Mouse (Mus musculus) stomach, embryonic 14.5 days (tissue): ENCODE measurements around the gene Fgfbp3. TPM values are rescaled to one million over a fixed set of nuclear protein-coding genes. Genes with fewer than 3 reads are reported as not detected.

Source experiments
- ATAC-seq: fragments of 200-750 bp; cut with Nextera tagmentation; 2 replicates; pipeline ENCODE4 v1.8.0; 2017; ENCODE audit warnings: low read depth, moderate TSS enrichment; ENCODE audit not compliant: insufficient number of reproducible peaks, insufficient read depth, low FRiP score
- H3K27ac ChIP-seq: fragments of 300-500 bp; sonication (generic); 2 replicates; pipeline ENCODE4 v1.5.1; 2014; ENCODE audit warnings: mild to moderate bottlenecking, low read length, moderate library complexity, mixed read lengths
- H3K27me3 ChIP-seq: fragments of 300-500 bp; sonication (generic); 2 replicates; pipeline ENCODE4 v1.6.1; 2014; ENCODE audit warnings: low read length, control low read depth, mixed read lengths; ENCODE audit not compliant: control insufficient read depth, insufficient read depth
- H3K36me3 ChIP-seq: fragments of 300-500 bp; sonication (generic); 2 replicates; pipeline ENCODE4 v1.6.1; 2014; ENCODE audit warnings: mild to moderate bottlenecking, control low read depth, low read length, moderate library complexity, mixed read lengths; ENCODE audit not compliant: control insufficient read depth, insufficient read depth
- H3K4me1 ChIP-seq: fragments of 300-500 bp; sonication (generic); 2 replicates; pipeline ENCODE4 v1.6.1; 2014; ENCODE audit warnings: low read length, control low read depth, mixed read lengths; ENCODE audit not compliant: control insufficient read depth, insufficient read depth
- H3K4me2 ChIP-seq: fragments of 300-500 bp; sonication (generic); replicated peaks from 2 replicates; pipeline ENCODE4 v1.6.1; 2014; ENCODE audit warnings: low read depth, low read length, control low read depth
- H3K4me3 ChIP-seq: fragments of 300-500 bp; sonication (generic); 2 replicates; pipeline ENCODE4 v1.5.1; 2014; ENCODE audit warnings: low read depth, low read length, control low read depth
- H3K9ac ChIP-seq: fragments of 300-500 bp; sonication (generic); replicated peaks from 2 replicates; pipeline ENCODE4 v1.6.1; 2014; ENCODE audit warnings: low read depth, mild to moderate bottlenecking, control low read depth, low read length, moderate library complexity, mixed read lengths
- H3K9me3 ChIP-seq: fragments of 300-500 bp; sonication (generic); 2 replicates; pipeline ENCODE4 v1.6.1; 2016; ENCODE audit warnings: low read depth, low read length, control low read depth; ENCODE audit not compliant: control insufficient read depth
- WGBS: fragments of 180-500 bp; shearing (Covaris S2); extraction: QIAGEN DNeasy Blood & Tissue Kit; methylation state at CpG from one replicate; pipeline ENCODE4 v1.1.7; 2014; 5-methylcytosine and 5-hydroxymethylcytosine counted together
- polyA plus RNA-seq: library from polyadenylated mRNA; unstranded; fragments of >200 nt; fragmentation: Nextera tagmentation; extraction: Ambion mirVana; gene quantifications from 2 replicates; pipeline ENCODE4 v1.2.1, GENCODE M21; 2014

Fgfbp3 gene
- polyA plus RNA-seq, 1 experiment from 2014 or later: 3.5 TPM

GRCm38 (mm10) chr19:36932097-36932496 is 12.7 kb upstream of the Fgfbp3 start:
- peaks cover 5% of the 10 kb centered on the region; the same call in 1 of the 2 replicates for H3K4me1 ChIP-seq
- no peak overlapping the region for H3K9ac ChIP-seq
- H3K9me3 ChIP-seq: no peaks in the 10 kb centered on the region
- no peak overlapping the region for H3K4me3 ChIP-seq
- no peaks in the 10 kb centered on the region for H3K27me3 ChIP-seq
- no peaks in the 10 kb centered on the region for H3K36me3 ChIP-seq
- no peak for ATAC-seq
- H3K27ac ChIP-seq: no peak overlapping the region
- no peak overlapping the region for H3K4me2 ChIP-seq

GRCm38 (mm10) chr19:36929816-36930215 is 10.4 kb upstream of the Fgfbp3 start:
- peaks cover 7% of the 10 kb centered on the region; the same call in 1 of the 2 replicates for H3K4me1 ChIP-seq
- no peak overlapping the region for H3K4me3 ChIP-seq
- no peak overlapping the region for H3K4me2 ChIP-seq
- H3K9me3 ChIP-seq: no peaks in the 10 kb centered on the region
- no peak for ATAC-seq
- no peaks in the 10 kb centered on the region for H3K36me3 ChIP-seq
- H3K9ac ChIP-seq: no peak overlapping the region
- no peak overlapping the region for H3K27ac ChIP-seq
- H3K27me3 ChIP-seq: no peaks in the 10 kb centered on the region

- Histone ChIP-seq H3K36me3 (no peaks in the 10 kb centered on the region), H3K27ac (no peak overlapping the region), H3K9ac (no peak overlapping the region), H3K27me3 (no peaks in the 10 kb centered on the region), H3K4me1 (peaks cover 7% of the 10 kb centered on the region; the same call in 1 of the 2 replicates), H3K4me2 (peak overlapping the region; percentile 61; the same call in 1 of the 2 replicates), H3K4me3 (no peak overlapping the region; the same call in 1 of the 2 replicates), H3K9me3 (no peaks in the 10 kb centered on the region)
- WGBS: 76% methylated on average over 6 of the region's 6 CpGs
- no peak for ATAC-seq
Observed at GRCm38 (mm10) chr19:36927800-36928361, 8.5 kb upstream of the Fgfbp3 start.

GRCm38 (mm10) chr19:36926553-36927236 is 7.3 kb upstream of the Fgfbp3 start:
- ATAC-seq: no peak
- under 1% methylated on average over 26 of the region's 26 CpGs for WGBS
- H3K27me3 ChIP-seq: no peaks in the 10 kb centered on the region
- H3K4me2 ChIP-seq: peak overlapping the region; percentile 61
- peak overlapping the region; percentile 87 for H3K4me3 ChIP-seq
- H3K27ac ChIP-seq: peak overlapping the region; percentile 93
- H3K4me1 ChIP-seq: peaks cover 7% of the 10 kb centered on the region; the same call in 1 of the 2 replicates
- H3K36me3 ChIP-seq: no peaks in the 10 kb centered on the region
- peak overlapping the region; percentile 88 for H3K9ac ChIP-seq
- no peaks in the 10 kb centered on the region for H3K9me3 ChIP-seq

GRCm38 (mm10) chr19:36925671-36926552 is 6.5 kb upstream of the Fgfbp3 start, which contains the start of gene Btaf1:
Btaf1 (plus strand) TSS chr19:36926079.
- Histone ChIP-seq H3K9ac (peak within 1 kb of the TSS; percentile 88), H3K9me3 (no peaks in the 10 kb centered on the region), H3K27ac (peak within 1 kb of the TSS; percentile 93), H3K27me3 (no peaks in the 10 kb centered on the region), H3K4me1 (peaks cover 7% of the 10 kb centered on the region; the same call in 1 of the 2 replicates), H3K4me2 (peak within 1 kb of the TSS; percentile 70), H3K4me3 (peak within 1 kb of the TSS; percentile 87), H3K36me3 (no peaks in the 10 kb centered on the region)
- peak; percentile 95 for ATAC-seq
- WGBS: under 1% methylated on average over 98 of the region's 98 CpGs

- Histone ChIP-seq H3K9me3 (no peaks in the 10 kb centered on the region), H3K4me2 (no peak overlapping the region), H3K9ac (no peak overlapping the region), H3K36me3 (no peaks in the 10 kb centered on the region), H3K27ac (no peak overlapping the region), H3K4me1 (peaks cover 7% of the 10 kb centered on the region), H3K4me3 (no peak overlapping the region), H3K27me3 (no peaks in the 10 kb centered on the region)
- ATAC-seq: no peak
- WGBS: 60% methylated on average over 3 of the region's 3 CpGs
Observed at GRCm38 (mm10) chr19:36922936-36923335, 3.5 kb upstream of the Fgfbp3 start.

- Histone ChIP-seq H3K27me3 (no peaks in the 10 kb centered on the region), H3K4me1 (peaks cover 4% of the 10 kb centered on the region; the same call in 1 of the 2 replicates), H3K9me3 (no peaks in the 10 kb centered on the region), H3K4me3 (no peak overlapping the region), H3K36me3 (no peaks in the 10 kb centered on the region), H3K27ac (no peak overlapping the region), H3K4me2 (no peak overlapping the region), H3K9ac (no peak overlapping the region)
- WGBS: 36% methylated on average over 2 of the region's 2 CpGs
- ATAC-seq: no peak
Observed at GRCm38 (mm10) chr19:36922015-36922414, 2.6 kb upstream of the Fgfbp3 start.
